Mouse (Mus musculus): Measurements from ENCODE around the gene Col8a1. TPM values are rescaled to one million over a fixed set of nuclear protein-coding genes. Genes with fewer than 3 reads are reported as not detected.

Col8a1 gene
- total RNA-seq (2021), result 1 to 10 TPM; 2.0 to 4.3 TPM
- long read RNA-seq, experiment 1, full-length matches to known transcripts, result 1 of 4 reads
- long read RNA-seq, experiment 1, partial matches to known transcripts, result 0 of 4 reads
- long read RNA-seq, experiment 1, other reads (novel, unspliced or antisense), result 3 of 4 reads
- long read RNA-seq, experiment 2, partial matches to known transcripts, result 0 of 1 reads
- long read RNA-seq, experiment 2, other reads (novel, unspliced or antisense), result 1 of 1 reads

- TF ChIP-seq CTCF (IDR thresholded peaks at IDR 0.05), result no peak
- peak; percentile 44 for DNase-seq
- peak within 1 kb of the TSS; percentile 72 for H3K4me3 ChIP-seq
- intact Hi-C loops (cut with DNase I), result no loop called here
- H3K27ac ChIP-seq, result peak within 1 kb of the TSS; percentile 79
These were observed at the start of gene Col8a1 for GRCm38 (mm10) chr16:57754526-57755125. Col8a1 (minus strand) TSS chr16:57754737.

- intact Hi-C loops (cut with DNase I), result no loop called here
- H3K4me3 ChIP-seq, result no peak overlapping the region
- DNase-seq, result no peak
- H3K27ac ChIP-seq, result no peak overlapping the region
- TF ChIP-seq CTCF (IDR thresholded peaks at IDR 0.05), result no peak
These were observed 47.3 kb upstream of the Col8a1 start for GRCm38 (mm10) chr16:57801886-57802285.

GRCm38 (mm10) chr16:57796321-57796720 is 41.8 kb upstream of the Col8a1 start:
- no peak for DNase-seq

GRCm38 (mm10) chr16:57779011-57779410 is 24.5 kb upstream of the Col8a1 start:
- intact Hi-C loops (cut with DNase I), result no loop called here
- no peak for TF ChIP-seq CTCF (IDR thresholded peaks at IDR 0.05)
- no peak overlapping the region for H3K4me3 ChIP-seq
- H3K27ac ChIP-seq, result no peak overlapping the region
- no peak for DNase-seq

More at GRCm38 (mm10) chr16:57796321-57796720, 41.8 kb upstream of the Col8a1 start:
- intact Hi-C loops (cut with DNase I), result no loop called here
- no peak for TF ChIP-seq CTCF (IDR thresholded peaks at IDR 0.05)
- Histone ChIP-seq H3K4me3 (no peak overlapping the region), H3K27ac (no peak overlapping the region)

GRCm38 (mm10) chr16:57765615-57766014 is 11.1 kb upstream of the Col8a1 start:
- Histone ChIP-seq H3K4me3 (no peak overlapping the region), H3K27ac (no peak overlapping the region)
- TF ChIP-seq CTCF (IDR thresholded peaks at IDR 0.05), result no peak
- DNase-seq, result no peak
- intact Hi-C loops (cut with DNase I), result no loop called here

- Histone ChIP-seq H3K27ac (no peak overlapping the region), H3K4me3 (no peak overlapping the region)
- no peak for TF ChIP-seq CTCF (IDR thresholded peaks at IDR 0.05)
- DNase-seq, result no peak
- intact Hi-C loops (cut with DNase I), result no loop called here
These were observed 5.3 kb upstream of the Col8a1 start for GRCm38 (mm10) chr16:57759862-57760261.

GRCm38 (mm10) chr16:57755708-57756107 is 1.2 kb upstream of the Col8a1 start:
- Histone ChIP-seq H3K27ac (peak overlapping the region; percentile 79), H3K4me3 (peak overlapping the region; percentile 72)
- no peak for DNase-seq
- intact Hi-C loops (cut with DNase I), result no loop called here
- TF ChIP-seq CTCF (IDR thresholded peaks at IDR 0.05), result no peak

GRCm38 (mm10) chr16:57755241-57755640 is 704 bp upstream of the Col8a1 start:
- no peak for TF ChIP-seq CTCF (IDR thresholded peaks at IDR 0.05)
- Histone ChIP-seq H3K4me3 (peak overlapping the region; percentile 72), H3K27ac (peak overlapping the region; percentile 79)
- intact Hi-C loops (cut with DNase I), result no loop called here
- DNase-seq, result peak; percentile 50

- Histone ChIP-seq H3K4me3 (peak overlapping the region; percentile 72), H3K27ac (peak overlapping the region; percentile 79)
- DNase-seq, result no peak
- TF ChIP-seq CTCF (IDR thresholded peaks at IDR 0.05), result no peak
- intact Hi-C loops (cut with DNase I), result no loop called here
These were observed 827 bp downstream of the Col8a1 start for GRCm38 (mm10) chr16:57753539-57754280.

GRCm38 (mm10) chr16:57750549-57750948 is 4.0 kb downstream of the Col8a1 start:
- Histone ChIP-seq H3K4me3 (no peak overlapping the region), H3K27ac (no peak overlapping the region)
- DNase-seq, result no peak
- intact Hi-C loops (cut with DNase I), result no loop called here
- no peak for TF ChIP-seq CTCF (IDR thresholded peaks at IDR 0.05)

- intact Hi-C loops (cut with DNase I), result no loop called here
- peak; percentile 36 for TF ChIP-seq CTCF (IDR thresholded peaks at IDR 0.05)
- H3K27ac ChIP-seq, result peak overlapping the region; percentile 20; the same call in 1 of the 2 replicates
- no peak for DNase-seq
- no peak overlapping the region for H3K4me3 ChIP-seq
These were observed 6.4 kb downstream of the Col8a1 start for GRCm38 (mm10) chr16:57748093-57748492.

GRCm38 (mm10) chr16:57747357-57748056 is 7.0 kb downstream of the Col8a1 start:
- no peak for TF ChIP-seq CTCF (IDR thresholded peaks at IDR 0.05)
- DNase-seq, result peak; percentile 26
- no peak overlapping the region for H3K4me3 ChIP-seq
- intact Hi-C loops (cut with DNase I), result no loop called here
- peak overlapping the region; percentile 20; the same call in 1 of the 2 replicates for H3K27ac ChIP-seq
